Mouse (Mus musculus) forebrain, postnatal 0 days (tissue): ENCODE measurements around the gene Fam83g. TPM values are rescaled to one million over a fixed set of nuclear protein-coding genes. Genes with fewer than 3 reads are reported as not detected.
A peak's percentile ranks its signal among the peaks of the same experiment; 100 is the strongest.
"Not testable (repeated sequence)": the region's sequence is repeated elsewhere in the genome, so short reads cannot be mapped to it uniquely, and the experiment has no call there.

Source experiments
- ATAC-seq: fragments of 200-750 bp; cut with Nextera tagmentation; 2 replicates; pipeline ENCODE4 v1.8.0; 2017; ENCODE audit warnings: mild to moderate bottlenecking, moderate library complexity
- DNase-seq: peaks from one replicate; pipeline ENCODE4 v3.0.0-alpha.2; 2015
- H3K27ac ChIP-seq: fragments of 300-500 bp; sonication (generic); 2 replicates; pipeline ENCODE4 v1.5.1; 2014; ENCODE audit warnings: low read depth, mild to moderate bottlenecking, antibody characterized with exemption, low read length, moderate library complexity, mixed read lengths
- H3K27me3 ChIP-seq: fragments of 300-500 bp; sonication (generic); 2 replicates; pipeline ENCODE4 v1.6.1; 2014; ENCODE audit warnings: mild to moderate bottlenecking, low read length, mixed read lengths; ENCODE audit not compliant: insufficient read depth
- H3K36me3 ChIP-seq: fragments of 300-500 bp; sonication (generic); 2 replicates; pipeline ENCODE4 v1.6.1; 2014; ENCODE audit warnings: mild to moderate bottlenecking, moderate library complexity; ENCODE audit not compliant: insufficient read depth
- H3K4me1 ChIP-seq: fragments of 300-500 bp; sonication (generic); 2 replicates; pipeline ENCODE4 v1.6.1; 2014; ENCODE audit warnings: antibody characterized with exemption; ENCODE audit not compliant: insufficient read depth
- H3K4me2 ChIP-seq: fragments of 300-500 bp; sonication (generic); 2 replicates; pipeline ENCODE4 v1.6.1; 2014; ENCODE audit warnings: low read depth, mild to moderate bottlenecking, moderate library complexity
- H3K4me3 ChIP-seq: fragments of 300-500 bp; sonication (generic); 2 replicates; pipeline ENCODE4 v1.5.1; 2014; ENCODE audit warnings: low read depth, low read length, mixed read lengths
- H3K9ac ChIP-seq: fragments of 300-500 bp; sonication (generic); 2 replicates; pipeline ENCODE4 v1.6.1; 2014; ENCODE audit warnings: mild to moderate bottlenecking
- H3K9me3 ChIP-seq: fragments of 300-500 bp; sonication (generic); 2 replicates; pipeline ENCODE4 v1.6.1; 2016; ENCODE audit warnings: low read length
- CTCF ChIP-seq: sonication (generic); IDR thresholded peaks from 2 replicates; pipeline ENCODE4 v1.5.1; 2016; ENCODE audit warnings: antibody characterized with exemption, control low read depth, low read depth
- WGBS: fragments of 180-500 bp; shearing (Covaris S2); extraction: QIAGEN DNeasy Blood & Tissue Kit; methylation state at CpG from one replicate; pipeline ENCODE4 v1.1.7; 2014; 5-methylcytosine and 5-hydroxymethylcytosine counted together
- polyA plus RNA-seq: library from polyadenylated mRNA; unstranded; fragments of >200 nt; fragmentation: Nextera tagmentation; extraction: Ambion mirVana; gene quantifications from 2 replicates; pipeline ENCODE4 v1.2.1, GENCODE M21; 2015
- total RNA-seq: library from RNA; depleted of rRNA; stranded (reverse); fragments of >200 nt; gene quantifications from 2 replicates; pipeline ENCODE4 v1.2.3, GENCODE M21; 2014; rRNA removed

The Fam83g gene
- 0.38 and 0.86 TPM in 2 replicates for total RNA-seq
- polyA plus RNA-seq: 0.15 and 0.19 TPM in 2 replicates

GRCm38 (mm10) chr11:61683907-61684731 is at the start of gene Fam83g:
Gene Fam83g (plus strand): TSS chr11:61684091.
- Histone ChIP-seq H3K9ac (no peak within 1 kb of the TSS), H3K36me3 (no peaks in the 10 kb centered on the region), H3K9me3 (no peaks in the 10 kb centered on the region), H3K4me1 (no peaks in the 10 kb centered on the region), H3K27ac (no peak within 1 kb of the TSS), H3K27me3 (peaks cover 25% of the 10 kb centered on the region), H3K4me2 (peak within 1 kb of the TSS; percentile 45), H3K4me3 (peak within 1 kb of the TSS; percentile 32)
- 2% methylated on average over 76 of the region's 76 CpGs for WGBS
- DNase-seq (no peak), ATAC-seq (no peak)
- no peak for TF ChIP-seq CTCF

DNA sequence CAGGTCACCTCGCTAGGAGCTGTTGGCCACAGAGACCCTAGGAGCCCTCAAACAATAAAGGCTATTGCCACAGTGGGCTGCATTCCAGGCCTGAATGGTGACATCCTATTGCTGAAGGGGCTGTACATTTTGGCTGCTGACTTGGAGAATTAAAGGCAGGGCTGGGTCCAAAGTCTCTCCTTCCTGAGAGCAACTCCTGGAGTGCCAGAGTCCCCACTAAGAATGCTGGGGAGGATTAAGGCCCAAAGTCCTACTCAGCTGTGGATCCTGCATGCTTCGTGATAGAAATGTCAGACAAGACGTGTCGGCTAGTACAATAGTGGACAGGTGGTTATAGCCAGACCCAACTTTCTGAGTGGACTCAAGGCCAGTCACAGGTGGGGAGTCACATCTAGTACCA is 47.6 kb upstream of the Fam83g start:
- H3K4me2 ChIP-seq, DNase-seq, H3K36me3 ChIP-seq, H3K27me3 ChIP-seq, H3K4me3 ChIP-seq, H3K9me3 ChIP-seq, H3K4me1 ChIP-seq, ATAC-seq, H3K27ac ChIP-seq, H3K9ac ChIP-seq: not testable (repeated sequence)
- 97% methylated on average over 3 of the region's 4 CpGs for WGBS

DNA sequence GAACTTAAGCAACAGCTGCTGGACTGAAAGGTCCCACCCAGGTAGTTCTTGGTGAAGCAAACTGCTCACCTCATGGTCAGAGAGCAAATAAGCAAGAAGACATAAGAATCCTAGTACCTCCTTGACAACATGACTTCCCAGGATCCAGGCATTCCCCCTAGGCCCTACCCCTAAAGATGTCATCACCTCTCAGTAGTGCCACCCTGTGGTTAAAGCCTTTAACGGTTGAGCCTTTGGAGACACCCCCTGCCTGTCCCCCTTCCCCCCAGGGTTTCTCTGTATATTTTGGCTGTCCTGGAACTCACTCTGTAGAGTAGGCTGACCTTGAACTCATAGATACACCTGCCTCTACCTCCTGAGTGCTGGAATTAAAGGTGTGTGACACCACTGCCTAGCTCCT is 46.5 kb upstream of the Fam83g start:
- no peak for DNase-seq
- H3K27me3 ChIP-seq: no peaks in the 10 kb centered on the region
- no peaks in the 10 kb centered on the region for H3K9me3 ChIP-seq
- H3K9ac ChIP-seq: no peak overlapping the region
- WGBS: 40% methylated on average over 1 of the region's 1 CpGs
- ATAC-seq: no peak
- no peak overlapping the region for H3K27ac ChIP-seq
- no peaks in the 10 kb centered on the region for H3K4me1 ChIP-seq
- no peak overlapping the region for H3K4me2 ChIP-seq
- H3K4me3 ChIP-seq: no peak overlapping the region
- no peak for TF ChIP-seq CTCF
- H3K36me3 ChIP-seq: no peaks in the 10 kb centered on the region

DNA sequence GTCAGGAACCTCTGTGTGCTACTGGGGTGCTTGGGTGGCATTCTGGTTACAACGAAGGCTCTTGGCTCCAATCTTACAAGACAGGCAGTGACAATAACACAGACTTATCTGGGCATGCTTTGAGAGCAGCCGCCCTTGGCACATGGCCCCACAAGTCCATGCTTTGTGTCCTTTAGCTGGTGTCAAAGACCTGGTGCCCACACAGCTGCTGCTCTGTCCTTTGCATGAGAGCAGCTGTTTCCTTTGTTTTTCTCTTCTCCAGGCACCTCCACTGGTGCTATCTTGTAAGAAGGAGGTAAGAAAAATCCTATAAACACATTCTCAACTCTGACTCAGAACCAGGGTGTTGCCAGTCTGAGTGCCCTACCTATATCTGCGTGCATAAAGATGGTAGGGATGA is 46.0 kb upstream of the Fam83g start:
- no peak for DNase-seq
- no peak overlapping the region for H3K9ac ChIP-seq
- no peaks in the 10 kb centered on the region for H3K27me3 ChIP-seq
- no peak for TF ChIP-seq CTCF
- H3K36me3 ChIP-seq: no peaks in the 10 kb centered on the region
- WGBS: 92% methylated on average over 3 of the region's 3 CpGs
- no peak for ATAC-seq
- no peak overlapping the region for H3K4me3 ChIP-seq
- H3K4me1 ChIP-seq: no peaks in the 10 kb centered on the region
- no peaks in the 10 kb centered on the region for H3K9me3 ChIP-seq
- H3K27ac ChIP-seq: no peak overlapping the region
- no peak overlapping the region for H3K4me2 ChIP-seq

- Histone ChIP-seq H3K27me3 (no peaks in the 10 kb centered on the region), H3K9ac (no peak overlapping the region), H3K27ac (no peak overlapping the region), H3K4me2 (no peak overlapping the region), H3K4me3 (no peak overlapping the region), H3K4me1 (no peaks in the 10 kb centered on the region), H3K36me3 (no peaks in the 10 kb centered on the region), H3K9me3 (no peaks in the 10 kb centered on the region)
- 81% methylated on average over 12 of the region's 12 CpGs for WGBS
- no peak for ATAC-seq
- DNase-seq: no peak
- no peak for TF ChIP-seq CTCF
Measured at GRCm38 (mm10) chr11:61638764-61639536, 44.9 kb upstream of the Fam83g start.

GRCm38 (mm10) chr11:61639601-61640177 is 44.2 kb upstream of the Fam83g start:
- Histone ChIP-seq H3K4me2 (no peak overlapping the region), H3K27me3 (no peaks in the 10 kb centered on the region), H3K4me1 (no peaks in the 10 kb centered on the region), H3K4me3 (no peak overlapping the region), H3K36me3 (no peaks in the 10 kb centered on the region), H3K9me3 (no peaks in the 10 kb centered on the region), H3K27ac (no peak overlapping the region), H3K9ac (no peak overlapping the region)
- WGBS: 88% methylated on average over 6 of the region's 6 CpGs
- no peak for TF ChIP-seq CTCF
- DNase-seq: no peak
- no peak for ATAC-seq

- H3K4me3 ChIP-seq, H3K27ac ChIP-seq, ATAC-seq, H3K9me3 ChIP-seq, H3K27me3 ChIP-seq, DNase-seq, H3K9ac ChIP-seq, H3K36me3 ChIP-seq, H3K4me1 ChIP-seq, H3K4me2 ChIP-seq: not testable (repeated sequence)
- WGBS: 66% methylated on average over 9 of the region's 9 CpGs
Measured at GRCm38 (mm10) chr11:61640585-61640984, 43.3 kb upstream of the Fam83g start.
